Mouse (Mus musculus) hindbrain, embryonic 16.5 days (tissue): ENCODE measurements around the gene Avp. TPM values are rescaled to one million over a fixed set of nuclear protein-coding genes. Genes with fewer than 3 reads are reported as not detected.

Experiments
- ATAC-seq: fragments of 200-750 bp; cut with Nextera tagmentation; 2 replicates; pipeline ENCODE4 v1.8.0; 2017; ENCODE audit warnings: moderate TSS enrichment, moderate library complexity
- H3K27ac ChIP-seq: fragments of 300-500 bp; sonication (generic); 2 replicates; pipeline ENCODE4 v1.5.1; 2014; ENCODE audit warnings: low read depth, mild to moderate bottlenecking, control low read depth, low read length, moderate library complexity
- H3K27me3 ChIP-seq: fragments of 300-500 bp; sonication (generic); replicated peaks from 2 replicates; pipeline ENCODE4 v1.6.1; 2014; ENCODE audit warnings: low read length; ENCODE audit not compliant: control insufficient read depth, insufficient read depth
- H3K36me3 ChIP-seq: fragments of 300-500 bp; sonication (generic); 2 replicates; pipeline ENCODE4 v1.6.1; 2014; ENCODE audit warnings: mild to moderate bottlenecking, low read length, moderate library complexity, mixed read lengths; ENCODE audit not compliant: control insufficient read depth, insufficient read depth
- H3K4me1 ChIP-seq: fragments of 300-500 bp; sonication (generic); 2 replicates; pipeline ENCODE4 v1.6.1; 2014; ENCODE audit warnings: low read depth, low read length; ENCODE audit not compliant: control insufficient read depth, insufficient read depth
- H3K4me2 ChIP-seq: fragments of 300-500 bp; sonication (generic); 2 replicates; pipeline ENCODE4 v1.6.1; 2014; ENCODE audit warnings: mild to moderate bottlenecking, low read length, control low read depth, moderate library complexity
- H3K4me3 ChIP-seq: fragments of 300-500 bp; sonication (generic); 2 replicates; pipeline ENCODE4 v1.5.1; 2014; ENCODE audit warnings: mild to moderate bottlenecking, low read length, control low read depth, moderate library complexity
- H3K9ac ChIP-seq: fragments of 300-500 bp; sonication (generic); 2 replicates; pipeline ENCODE4 v1.6.1; 2014; ENCODE audit warnings: low read depth, mild to moderate bottlenecking, control low read depth, low read length, moderate library complexity
- H3K9me3 ChIP-seq: fragments of 300-500 bp; sonication (generic); 2 replicates; pipeline ENCODE4 v1.6.1; 2014; ENCODE audit warnings: mild to moderate bottlenecking, low read length, moderate library complexity; ENCODE audit not compliant: control insufficient read depth
- whole genome bisulfite sequencing: fragments of 180-500 bp; shearing (Covaris S2); extraction: QIAGEN DNeasy Blood & Tissue Kit; methylation state at CpG from one replicate; pipeline ENCODE4 v1.1.7; 2014; 5-methylcytosine and 5-hydroxymethylcytosine counted together
- microRNA-seq: library from miRNA; unstranded; fragments of <30 nt; microRNA quantifications from one replicate; pipeline ENCODE4, GENCODE M21; 2017
- polyA plus RNA-seq: library from polyadenylated mRNA; unstranded; fragments of >200 nt; fragmentation: Nextera tagmentation; extraction: Ambion mirVana; gene quantifications from 2 replicates; pipeline ENCODE4 v1.2.1, GENCODE M21; 2015

The Avp gene
- polyA plus RNA-seq, 1 experiment from 2014 or later: not detected

DNA sequence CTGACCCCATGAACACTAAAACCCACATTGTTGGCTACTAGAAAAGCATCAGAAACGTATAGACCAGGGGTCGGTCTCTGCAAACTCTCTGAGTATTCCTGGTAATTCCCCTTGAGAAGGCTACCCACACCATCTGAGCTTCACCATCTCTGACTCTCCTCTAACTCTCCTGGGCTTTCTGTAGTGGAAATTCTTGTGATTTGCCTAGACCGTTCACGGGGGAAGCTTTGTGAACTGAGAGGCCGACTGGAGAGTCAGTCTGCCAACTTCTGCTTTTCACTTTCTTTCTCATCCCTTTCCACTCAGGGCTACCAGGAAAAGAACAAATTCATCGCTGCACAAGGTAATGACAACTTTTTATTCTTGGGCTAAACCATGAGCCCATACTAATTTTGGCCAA lies 47.3 kb downstream of the Avp start:
- no peaks in the 10 kb centered on the region for H3K4me1 ChIP-seq
- H3K27me3 ChIP-seq: no peaks in the 10 kb centered on the region
- no peak for ATAC-seq
- no peak overlapping the region for H3K4me2 ChIP-seq
- no peaks in the 10 kb centered on the region for H3K9me3 ChIP-seq
- peaks cover 23% of the 10 kb centered on the region for H3K36me3 ChIP-seq
- 90% methylated on average over 6 of the region's 6 CpGs for WGBS
- no peak overlapping the region for H3K4me3 ChIP-seq
- no peak overlapping the region for H3K27ac ChIP-seq
- H3K9ac ChIP-seq: no peak overlapping the region

DNA sequence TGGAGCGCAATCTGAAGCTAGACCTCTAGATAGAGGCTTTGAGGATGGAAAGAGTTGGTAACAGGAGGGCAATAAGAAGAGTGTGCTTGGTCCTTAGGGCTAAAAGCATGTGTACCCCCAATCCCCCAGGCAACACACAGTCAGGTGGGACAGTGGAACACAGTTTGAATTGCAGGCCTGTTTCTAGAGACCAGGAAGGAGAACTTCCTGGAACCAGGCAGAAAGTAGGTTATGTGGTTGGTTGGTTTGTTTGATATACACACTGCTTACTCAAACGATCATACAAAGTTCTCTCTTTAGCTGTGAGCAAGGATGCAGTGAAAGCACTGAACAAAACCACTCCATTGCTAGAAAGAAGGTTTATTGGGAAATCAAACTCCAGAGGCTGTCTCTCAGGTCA lies 50.2 kb downstream of the Avp start:
- Histone ChIP-seq H3K36me3 (peaks cover 15% of the 10 kb centered on the region), H3K4me2 (no peak overlapping the region), H3K9ac (no peak overlapping the region), H3K27ac (no peak overlapping the region), H3K9me3 (no peaks in the 10 kb centered on the region), H3K4me1 (no peaks in the 10 kb centered on the region), H3K27me3 (no peaks in the 10 kb centered on the region), H3K4me3 (no peak overlapping the region)
- no peak for ATAC-seq
- WGBS: 85% methylated on average over 2 of the region's 2 CpGs

Small RNA genes lying within 50 kb of the gene (microRNA-seq; reads per million reads assigned to microRNA genes)
- gene Gm23876: not detected

Other genes starting within 250 kb of the Avp start
- 33.6 and 39.3 TPM in 2 replicates for gene Cpxm1, start 185.0 kb downstream of the Avp start, polyA plus RNA-seq
- gene Gm28372, start 177.3 kb downstream of the Avp start, polyA plus RNA-seq: not detected in 2 replicates
- gene 1700020A23Rik, start 177.3 kb downstream of the Avp start, polyA plus RNA-seq: 0.30 and 0.59 TPM in 2 replicates
- gene Tmem239, start 176.1 kb downstream of the Avp start, polyA plus RNA-seq: 0.12 and 0.28 TPM in 2 replicates
- gene Vps16, start 158.2 kb downstream of the Avp start, polyA plus RNA-seq: 104 and 105 TPM in 2 replicates
- gene Pced1a, start 157.9 kb downstream of the Avp start, polyA plus RNA-seq: 15.2 and 15.4 TPM in 2 replicates
- 134 and 144 TPM in 2 replicates for gene Ptpra, start 132.3 kb downstream of the Avp start, polyA plus RNA-seq
- gene Mrps26, start 18.8 kb downstream of the Avp start, polyA plus RNA-seq: 103 and 113 TPM in 2 replicates
- 0.31 TPM in 1 of 2 replicates, not detected in the other for gene Oxt, start 6.4 kb downstream of the Avp start, polyA plus RNA-seq
- 9.7 and 10.8 TPM in 2 replicates for gene Fastkd5, start 47.5 kb upstream of the Avp start, polyA plus RNA-seq
- 8.9 and 9.9 TPM in 2 replicates for gene Ubox5, start 47.5 kb upstream of the Avp start, polyA plus RNA-seq
- 21.1 and 21.2 TPM in 2 replicates for gene Lzts3, start 60.2 kb upstream of the Avp start, polyA plus RNA-seq
- 77.4 and 80.3 TPM in 2 replicates for gene Ddrgk1, start 82.1 kb upstream of the Avp start, polyA plus RNA-seq
- 127 and 128 TPM in 2 replicates for gene Itpa, start 85.1 kb upstream of the Avp start, polyA plus RNA-seq
- gene Slc4a11, start 115.0 kb upstream of the Avp start, polyA plus RNA-seq: 0.59 and 0.65 TPM in 2 replicates